Mouse (Mus musculus) olfactory bulb, adult 2 months (tissue): ENCODE data around the gene Pemt.

Experiments used
- CTCF ChIP-seq: fragments of 200-500 bp; IDR thresholded peaks from 2 replicates; pipeline ENCODE4 v1.5.1; 2012; ENCODE audit warnings: low read depth, mild to moderate bottlenecking, low read length, moderate library complexity; ENCODE audit not compliant: insufficient read depth
- POLR2A ChIP-seq: fragments of 200-500 bp; IDR thresholded peaks from 2 replicates; pipeline ENCODE4 v1.6.1; 2012; ENCODE audit warnings: mild to moderate bottlenecking, low read depth, low read length, moderate library complexity; ENCODE audit not compliant: insufficient read depth

GRCm38 (mm10) chr11:60068631-60069030, 22.3 kb upstream of the Pemt start:
- no peak for TF ChIP-seq CTCF
- no peak for TF ChIP-seq POLR2A
